Mouse (Mus musculus): ENCODE measurements at regions not wholly inside any gene's neighbourhood (a gene's known extent, or its start where the extent isn't known, plus 50 kb on each side); places are given as distances from the start of the nearest gene placed in this dataset.

DNA sequence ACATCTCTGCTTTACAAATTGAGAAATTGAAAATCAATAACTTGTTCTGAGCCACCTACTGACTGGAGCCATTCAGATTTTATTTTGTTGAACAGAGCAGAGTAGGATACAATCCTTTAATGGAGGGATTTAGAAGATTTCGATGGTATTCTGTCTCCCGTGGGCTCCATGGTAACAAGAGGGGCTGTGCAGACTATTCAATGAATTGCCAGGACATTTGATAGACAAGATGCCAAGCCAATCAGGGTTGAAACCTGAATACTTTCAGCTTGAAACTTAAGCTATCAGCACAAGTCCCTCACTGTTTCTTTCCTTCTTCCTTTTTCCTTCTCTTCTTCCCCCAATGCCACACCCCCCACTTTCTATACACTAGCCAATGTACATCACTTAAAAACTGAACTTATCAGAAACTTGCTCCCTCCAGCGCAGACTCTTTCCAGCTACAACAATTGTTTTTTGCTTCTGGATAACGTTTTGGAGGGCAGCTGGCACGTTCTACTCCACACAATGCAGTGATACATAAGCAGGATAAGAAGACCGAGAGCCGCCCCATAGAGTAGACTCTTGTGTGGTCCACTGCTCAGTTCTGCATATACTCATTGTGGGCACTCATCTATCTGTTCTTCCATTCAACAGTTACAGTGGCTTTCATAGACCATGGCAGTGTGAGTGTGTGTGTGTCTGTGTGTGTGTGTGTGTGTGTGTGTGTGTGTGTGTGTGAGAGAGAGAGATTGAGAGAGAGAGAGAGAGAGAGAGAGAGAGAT lies 78.1 kb upstream of the Ptbp2 start:
- H3K36me3 ChIP-seq (ENCODE audit: control insufficient read depth, insufficient read depth, low read length, poor library complexity, severe bottlenecking) = no peaks in the 10 kb centered on the region
- H3K4me1 ChIP-seq (ENCODE audit: control insufficient read depth in 2 of 2, insufficient read depth in 2 of 2, low read length in 2 of 2, poor library complexity in 1 of 2) = no peaks in the 10 kb centered on the region
- no peak overlapping the region for H3K27ac ChIP-seq (ENCODE audit: insufficient read depth, low read depth, low read length, poor library complexity, severe bottlenecking)
- H3K9ac ChIP-seq (ENCODE audit: insufficient read depth, low read depth, low read length, poor library complexity, severe bottlenecking) = no peak overlapping the region
- DNase-seq (ENCODE audit: low read depth, low spot score) = no peak
- no peaks in the 10 kb centered on the region for H3K9me3 ChIP-seq (ENCODE audit: control insufficient read depth, insufficient read depth, low read depth, low read length)
- no peak for TF ChIP-seq HCFC1 (IDR thresholded peaks at IDR 0.05; ENCODE audit: borderline replicate concordance, insufficient read depth, low read length)
- no peak for TF ChIP-seq CHD2 (IDR thresholded peaks at IDR 0.05; ENCODE audit: low read depth, low read length)
- TF ChIP-seq MAFK (IDR thresholded peaks at IDR 0.05; ENCODE audit: insufficient read depth, low read depth, low read length) = no peak
- no peak for TF ChIP-seq ZC3H11A (IDR thresholded peaks at IDR 0.05; ENCODE audit: borderline replicate concordance, low read depth, low read length)
- no peak for TF ChIP-seq ZNF384 (IDR thresholded peaks at IDR 0.05; ENCODE audit: low read depth, low read length)
- in situ Hi-C loops (cut with MboI; ENCODE audit: low sequenced_read_pairs in 2 of 2, unreplicated experiment in 2 of 2) = no loop called here
- no peak overlapping the region for H3K4me3 ChIP-seq (ENCODE audit: insufficient read depth in 1 of 2, low read depth in 1 of 2, low read length in 2 of 2, poor library complexity in 1 of 2, severe bottlenecking in 1 of 2)
